In the genomic region with DNA sequence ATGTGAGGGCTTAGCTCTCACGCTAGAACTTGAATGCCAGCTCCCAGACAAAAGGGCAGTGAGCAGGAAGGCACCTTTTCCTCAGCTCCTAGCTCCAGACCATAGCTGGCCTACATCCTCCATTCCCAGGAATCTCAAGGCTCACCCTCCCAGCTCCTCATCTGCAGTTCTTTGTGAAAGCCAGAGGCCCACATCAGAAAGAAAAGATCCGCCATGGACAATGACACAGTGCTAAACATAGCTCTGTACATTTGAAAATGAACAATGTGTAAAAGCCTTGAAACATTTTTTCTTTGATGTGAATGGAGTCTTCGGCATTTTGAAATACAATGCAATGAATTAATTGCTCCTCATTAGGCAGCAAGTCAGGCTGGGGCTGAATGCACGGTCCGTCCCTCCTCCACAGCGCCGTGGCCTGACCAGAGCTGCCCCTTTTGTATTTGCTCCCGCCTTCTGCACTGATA, we compare ENCODE assay signal across 11 mouse cellular contexts.
DNase-seq lines count a peak whose midpoint lies in the region; ATAC-seq and TF ChIP-seq lines count a peak whose summit lies in the region.
"Had no signal": no experiment of that assay in that cellular context is flagged by ENCODE, and none has a peak within 500 bp of the region (broad histone marks: within the 10 kb centered on the region; RNA-seq: fewer than 3 reads in every experiment).

No protein-coding gene starts in this region.

- no peak overlapping the region for H3K4me3 ChIP-seq in kidney, postnatal 0 days (replicated peaks; ENCODE audit: low read depth, low read length)
- no peak overlapping the region for H3K4me3 ChIP-seq in embryonic facial prominence, embryonic 13.5 days
- no peak overlapping the region for H3K4me3 ChIP-seq in hindbrain, embryonic 16.5 days (ENCODE audit: low read length)
- no peak overlapping the region for H3K4me3 ChIP-seq in kidney, adult 2 months (ENCODE audit: insufficient read depth, low read depth, low read length)
- H3K4me3 ChIP-seq: limb, embryonic 13.5 days had no signal

- no peak for ATAC-seq in kidney, postnatal 0 days (replicated peaks; ENCODE audit: low FRiP score, low read depth)
- ATAC-seq in embryonic facial prominence, embryonic 13.5 days (ENCODE audit: insufficient number of reproducible peaks, insufficient read depth, low FRiP score, low TSS enrichment, low read depth) = no peak
- no peak for ATAC-seq in hindbrain, embryonic 16.5 days
- ATAC-seq: CD4-positive, CD25-positive, alpha-beta regulatory T cell, adult 4 months had no signal

- 0 out of 2 replicates have a peak overlapping the region, but pooled peaks have one; percentile 15 for H3K27ac ChIP-seq in kidney, postnatal 0 days
- H3K27ac ChIP-seq in embryonic facial prominence, embryonic 13.5 days = peak overlapping the region; percentile 22; the same call in 1 of the 2 replicates
- H3K27ac ChIP-seq in hindbrain, embryonic 16.5 days (ENCODE audit: low read depth, low read length) = peak overlapping the region; percentile 58
- H3K27ac ChIP-seq in kidney, adult 2 months (ENCODE audit: insufficient read depth, low read depth, low read length) = no peak overlapping the region
- H3K27ac ChIP-seq: limb, embryonic 13.5 days; macrophage had no signal

- no peak for TF ChIP-seq POLR2A in kidney, adult 2 months (IDR thresholded peaks at IDR 0.05; ENCODE audit: low read depth, low read length)

- H3K4me1 ChIP-seq in kidney, postnatal 0 days (replicated peaks; ENCODE audit: insufficient read depth, low read length) = peaks cover 27% of the 10 kb centered on the region
- peaks cover 40% of the 10 kb centered on the region for H3K4me1 ChIP-seq in embryonic facial prominence, embryonic 13.5 days
- peaks cover 30% of the 10 kb centered on the region for H3K4me1 ChIP-seq in hindbrain, embryonic 16.5 days (ENCODE audit: control insufficient read depth, insufficient read depth, low read depth, low read length)
- H3K4me1 ChIP-seq in kidney, adult 2 months (ENCODE audit: control insufficient read depth, insufficient read depth, low read length) = peaks cover 10% of the 10 kb centered on the region

- no peaks in the 10 kb centered on the region for H3K36me3 ChIP-seq in kidney, postnatal 0 days (ENCODE audit: insufficient read depth, low read length)
- peaks cover 15% of the 10 kb centered on the region for H3K36me3 ChIP-seq in embryonic facial prominence, embryonic 13.5 days
- H3K36me3 ChIP-seq in hindbrain, embryonic 16.5 days (ENCODE audit: control insufficient read depth, insufficient read depth, low read length) = no peaks in the 10 kb centered on the region
- no peaks in the 10 kb centered on the region for H3K36me3 ChIP-seq in kidney, adult 2 months (ENCODE audit: control insufficient read depth, insufficient read depth, low read length)

- no peak overlapping the region for H3K9ac ChIP-seq in kidney, postnatal 0 days (ENCODE audit: low read depth, low read length)
- H3K9ac ChIP-seq in embryonic facial prominence, embryonic 13.5 days = no peak overlapping the region
- peak overlapping the region; percentile 37; the same call in 1 of the 2 replicates for H3K9ac ChIP-seq in hindbrain, embryonic 16.5 days (ENCODE audit: low read depth, low read length)
- H3K9ac ChIP-seq: limb, embryonic 13.5 days had no signal

- no peak for DNase-seq in kidney, postnatal 0 days (ENCODE audit: low spot score)
- no peak for DNase-seq in kidney, postnatal 14 days
- DNase-seq in retina, embryonic 14.5 days (ENCODE audit: low spot score) = peak; percentile 79
- DNase-seq in left cerebral cortex, postnatal 4 days = no peak
- DNase-seq in kidney, adult 2 months = no peak
- no peak for DNase-seq in ovary, postnatal 36 days (ENCODE audit: low spot score)

- no peak for TF ChIP-seq CTCF in kidney, postnatal 0 days (IDR thresholded peaks at IDR 0.05; ENCODE audit: low read depth)
- TF ChIP-seq CTCF in kidney, adult 2 months (conservative IDR thresholded peaks at IDR 0.05; ENCODE audit: insufficient read depth, insufficient read length, low read depth, low read length) = no peak

- H3K4me2 ChIP-seq in kidney, postnatal 0 days (ENCODE audit: low read length) = no peak overlapping the region; the same call in 1 of the 2 replicates
- no peak overlapping the region for H3K4me2 ChIP-seq in embryonic facial prominence, embryonic 13.5 days
- no peak overlapping the region for H3K4me2 ChIP-seq in hindbrain, embryonic 16.5 days (ENCODE audit: low read length)
- H3K4me2 ChIP-seq: limb, embryonic 13.5 days had no signal

- intact Hi-C loops in left cerebral cortex, postnatal 4 days (cut with DNase I) = no loop called here

- H3K9me3 ChIP-seq in kidney, postnatal 0 days (replicated peaks; ENCODE audit: low read length) = no peaks in the 10 kb centered on the region
- H3K9me3 ChIP-seq in embryonic facial prominence, embryonic 13.5 days = no peaks in the 10 kb centered on the region
- no peaks in the 10 kb centered on the region for H3K9me3 ChIP-seq in hindbrain, embryonic 16.5 days (ENCODE audit: control insufficient read depth, low read length)
- H3K9me3 ChIP-seq: limb, embryonic 13.5 days had no signal

- 27% methylated on average over 8 of the region's 8 CpGs for WGBS in kidney, postnatal 0 days
- WGBS in embryonic facial prominence, embryonic 13.5 days = 40% methylated on average over 8 of the region's 8 CpGs
- 20% methylated on average over 8 of the region's 8 CpGs for WGBS in hindbrain, embryonic 16.5 days
- 69% methylated on average over 8 of the region's 8 CpGs for WGBS in kidney, adult 2 months

- H3K27me3 ChIP-seq in kidney, postnatal 0 days (ENCODE audit: insufficient read depth, low read length) = no peaks in the 10 kb centered on the region
- no peaks in the 10 kb centered on the region for H3K27me3 ChIP-seq in embryonic facial prominence, embryonic 13.5 days
- no peaks in the 10 kb centered on the region for H3K27me3 ChIP-seq in hindbrain, embryonic 16.5 days (replicated peaks; ENCODE audit: control insufficient read depth, insufficient read depth, low read length)
- no peaks in the 10 kb centered on the region for H3K27me3 ChIP-seq in kidney, adult 2 months (replicated peaks; ENCODE audit: control insufficient read depth, insufficient read depth, low read length)
- H3K27me3 ChIP-seq: limb, embryonic 13.5 days had no signal
